Mouse (Mus musculus): ENCODE measurements around the gene Acox3. TPM values are rescaled to one million over a fixed set of nuclear protein-coding genes. Genes with fewer than 3 reads are reported as not detected.
A peak's percentile ranks its signal among the peaks of the same experiment; 100 is the strongest.

Acox3 gene
- polyA plus RNA-seq, 1 experiment from 2014 or later, result 15.0 TPM

GRCm38 (mm10) chr5:35557946-35558621 lies 24.8 kb upstream of the Acox3 start:
- no peaks in the 10 kb centered on the region for H3K4me1 ChIP-seq (replicated peaks; ENCODE audit: insufficient read depth, low read length)
- peaks cover 38% of the 10 kb centered on the region for H3K36me3 ChIP-seq (ENCODE audit: insufficient read depth, low read length)
- H3K9me3 ChIP-seq (replicated peaks; ENCODE audit: low read length), result no peaks in the 10 kb centered on the region
- no peak overlapping the region for H3K4me2 ChIP-seq (ENCODE audit: low read length)
- H3K27ac ChIP-seq, result no peak overlapping the region
- no peak overlapping the region for H3K9ac ChIP-seq (ENCODE audit: low read depth, low read length)
- TF ChIP-seq CTCF (IDR thresholded peaks at IDR 0.05; ENCODE audit: low read depth), result peak; percentile 65
- no peak overlapping the region for H3K4me3 ChIP-seq (replicated peaks; ENCODE audit: low read depth, low read length)
- DNase-seq (ENCODE audit: low spot score) (peak; percentile 35), ATAC-seq (replicated peaks; ENCODE audit: low FRiP score, low read depth) (no peak)
- whole genome bisulfite sequencing, result 71% methylated on average over 13 of the region's 13 CpGs
- no peaks in the 10 kb centered on the region for H3K27me3 ChIP-seq (ENCODE audit: insufficient read depth, low read length)

DNA sequence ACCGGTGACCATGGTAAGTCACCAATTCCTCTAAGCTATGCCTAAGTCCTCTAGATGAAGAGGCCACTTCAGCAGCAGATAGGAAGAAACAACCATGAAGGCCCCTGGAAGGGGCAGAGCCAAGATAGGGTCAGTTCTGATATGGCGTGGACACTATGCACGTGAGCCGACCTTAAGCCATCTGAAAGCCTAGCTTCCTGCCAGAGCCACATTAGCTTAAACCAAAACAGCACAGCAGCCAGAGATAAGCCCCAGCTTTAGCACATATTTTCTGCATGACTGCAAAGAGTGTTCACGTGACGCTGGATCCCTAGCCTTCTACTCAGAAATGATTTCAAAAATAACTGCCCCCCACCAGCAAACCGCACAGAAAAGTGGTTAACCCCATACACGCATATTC lies 23.4 kb upstream of the Acox3 start:
- ATAC-seq (replicated peaks; ENCODE audit: low FRiP score, low read depth), result no peak
- Histone ChIP-seq H3K36me3 (ENCODE audit: insufficient read depth, low read length) (peaks cover 48% of the 10 kb centered on the region), H3K4me1 (replicated peaks; ENCODE audit: insufficient read depth, low read length) (no peaks in the 10 kb centered on the region), H3K4me2 (ENCODE audit: low read length) (no peak overlapping the region), H3K4me3 (replicated peaks; ENCODE audit: low read depth, low read length) (no peak overlapping the region), H3K9ac (ENCODE audit: low read depth, low read length) (no peak overlapping the region), H3K9me3 (replicated peaks; ENCODE audit: low read length) (no peaks in the 10 kb centered on the region), H3K27ac (peak overlapping the region; percentile 16; the same call in 1 of the 2 replicates), H3K27me3 (ENCODE audit: insufficient read depth, low read length) (no peaks in the 10 kb centered on the region)
- DNase-seq (ENCODE audit: low spot score), result peak; percentile 8
- 80% methylated on average over 8 of the region's 8 CpGs for WGBS
- TF ChIP-seq CTCF (IDR thresholded peaks at IDR 0.05; ENCODE audit: low read depth), result no peak

- Histone ChIP-seq H3K9ac (ENCODE audit: low read depth, low read length) (no peak overlapping the region), H3K9me3 (replicated peaks; ENCODE audit: low read length) (no peaks in the 10 kb centered on the region), H3K27me3 (ENCODE audit: insufficient read depth, low read length) (no peaks in the 10 kb centered on the region), H3K36me3 (ENCODE audit: insufficient read depth, low read length) (peaks cover 56% of the 10 kb centered on the region), H3K4me3 (replicated peaks; ENCODE audit: low read depth, low read length) (no peak overlapping the region), H3K4me2 (ENCODE audit: low read length) (no peak overlapping the region), H3K27ac (no peak overlapping the region), H3K4me1 (replicated peaks; ENCODE audit: insufficient read depth, low read length) (no peaks in the 10 kb centered on the region)
- DNase-seq (ENCODE audit: low spot score) (no peak), ATAC-seq (replicated peaks; ENCODE audit: low FRiP score, low read depth) (no peak)
- TF ChIP-seq CTCF (IDR thresholded peaks at IDR 0.05; ENCODE audit: low read depth), result no peak
- WGBS, result 89% methylated on average over 2 of the region's 2 CpGs
These were observed 20.2 kb upstream of the Acox3 start for GRCm38 (mm10) chr5:35562616-35563015.

- 12% methylated on average over 1 of the region's 1 CpGs for WGBS
These were observed 19.4 kb upstream of the Acox3 start for GRCm38 (mm10) chr5:35563449-35563848.

DNA sequence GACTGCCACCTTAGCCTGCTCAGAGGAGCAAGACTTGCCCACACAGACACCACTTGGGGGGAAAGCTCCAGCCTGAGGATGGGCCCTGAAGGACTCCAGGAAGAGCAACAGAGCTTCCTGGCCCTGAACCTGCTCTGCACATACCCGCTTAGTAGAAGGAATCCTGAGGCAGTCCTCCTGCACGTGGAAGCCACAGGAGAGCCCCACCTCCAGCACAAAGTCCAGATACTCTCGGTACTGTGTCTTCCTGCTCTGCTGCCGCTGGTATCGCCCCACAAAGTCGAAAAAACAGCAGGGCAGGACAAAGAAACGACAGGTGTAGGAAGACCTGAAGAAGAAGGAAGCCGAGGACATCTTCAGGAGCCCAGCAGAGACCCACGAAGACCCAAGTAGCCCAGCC lies 17.6 kb upstream of the Acox3 start:
- DNase-seq (ENCODE audit: low spot score) (no peak), ATAC-seq (replicated peaks; ENCODE audit: low FRiP score, low read depth) (no peak)
- H3K4me1 ChIP-seq (replicated peaks; ENCODE audit: insufficient read depth, low read length), result no peaks in the 10 kb centered on the region
- H3K4me3 ChIP-seq (replicated peaks; ENCODE audit: low read depth, low read length), result no peak overlapping the region
- WGBS, result 86% methylated on average over 9 of the region's 9 CpGs
- no peak for TF ChIP-seq CTCF (IDR thresholded peaks at IDR 0.05; ENCODE audit: low read depth)
- H3K9me3 ChIP-seq (replicated peaks; ENCODE audit: low read length), result no peaks in the 10 kb centered on the region
- H3K27ac ChIP-seq, result no peak overlapping the region
- H3K4me2 ChIP-seq (ENCODE audit: low read length), result no peak overlapping the region
- H3K9ac ChIP-seq (ENCODE audit: low read depth, low read length), result no peak overlapping the region
- no peaks in the 10 kb centered on the region for H3K27me3 ChIP-seq (ENCODE audit: insufficient read depth, low read length)
- H3K36me3 ChIP-seq (ENCODE audit: insufficient read depth, low read length), result peaks cover 70% of the 10 kb centered on the region

More at GRCm38 (mm10) chr5:35563449-35563848, 19.4 kb upstream of the Acox3 start:
- DNase-seq (ENCODE audit: low spot score) (peak; percentile 72), ATAC-seq (replicated peaks; ENCODE audit: low FRiP score, low read depth) (no peak; the same call in 1 of the 2 replicates)
- Histone ChIP-seq H3K4me3 (replicated peaks; ENCODE audit: low read depth, low read length) (no peak overlapping the region), H3K36me3 (ENCODE audit: insufficient read depth, low read length) (peaks cover 59% of the 10 kb centered on the region), H3K27me3 (ENCODE audit: insufficient read depth, low read length) (no peaks in the 10 kb centered on the region), H3K27ac (no peak overlapping the region), H3K4me1 (replicated peaks; ENCODE audit: insufficient read depth, low read length) (no peaks in the 10 kb centered on the region), H3K4me2 (ENCODE audit: low read length) (no peak overlapping the region), H3K9ac (ENCODE audit: low read depth, low read length) (no peak overlapping the region), H3K9me3 (replicated peaks; ENCODE audit: low read length) (no peaks in the 10 kb centered on the region)
- peak; percentile 95 for TF ChIP-seq CTCF (IDR thresholded peaks at IDR 0.05; ENCODE audit: low read depth)

- no peak overlapping the region for H3K27ac ChIP-seq
- DNase-seq (ENCODE audit: low spot score), result no peak
- WGBS, result 84% methylated on average over 4 of the region's 4 CpGs
- H3K36me3 ChIP-seq (ENCODE audit: insufficient read depth, low read length), result peaks cover 70% of the 10 kb centered on the region
- H3K27me3 ChIP-seq (ENCODE audit: insufficient read depth, low read length), result no peaks in the 10 kb centered on the region
- no peak overlapping the region for H3K4me3 ChIP-seq (replicated peaks; ENCODE audit: low read depth, low read length)
- H3K4me1 ChIP-seq (replicated peaks; ENCODE audit: insufficient read depth, low read length), result no peaks in the 10 kb centered on the region
- H3K9me3 ChIP-seq (replicated peaks; ENCODE audit: low read length), result no peaks in the 10 kb centered on the region
- no peak overlapping the region for H3K4me2 ChIP-seq (ENCODE audit: low read length)
- H3K9ac ChIP-seq (ENCODE audit: low read depth, low read length), result no peak overlapping the region
- ATAC-seq (replicated peaks; ENCODE audit: low FRiP score, low read depth), result no peak
- TF ChIP-seq CTCF (IDR thresholded peaks at IDR 0.05; ENCODE audit: low read depth), result no peak
These were observed 16.2 kb upstream of the Acox3 start for GRCm38 (mm10) chr5:35566632-35567031.

DNA sequence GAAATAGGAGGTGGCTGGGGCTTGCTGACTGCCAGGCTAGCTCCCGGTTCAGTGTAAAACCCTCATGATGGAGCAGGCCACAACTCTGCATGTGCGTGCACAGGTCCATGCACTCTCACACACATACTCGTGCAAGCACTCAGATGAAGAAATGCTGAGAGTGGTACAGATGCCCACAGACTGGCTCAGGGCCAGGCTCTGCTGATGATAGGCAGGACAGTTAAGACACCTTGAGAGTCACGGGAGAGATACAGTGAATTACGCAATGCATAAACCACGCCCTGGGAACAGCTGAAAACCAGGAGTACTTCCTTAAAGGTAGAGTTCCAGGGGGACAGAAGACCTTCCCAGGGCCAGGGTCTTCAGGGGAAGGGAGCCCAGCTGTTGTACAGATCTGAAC lies 11.3 kb upstream of the Acox3 start:
- WGBS, result 89% methylated on average over 6 of the region's 6 CpGs
- Histone ChIP-seq H3K27me3 (ENCODE audit: insufficient read depth, low read length) (no peaks in the 10 kb centered on the region), H3K27ac (no peak overlapping the region), H3K36me3 (ENCODE audit: insufficient read depth, low read length) (peaks cover 45% of the 10 kb centered on the region), H3K4me3 (replicated peaks; ENCODE audit: low read depth, low read length) (no peak overlapping the region), H3K9me3 (replicated peaks; ENCODE audit: low read length) (no peaks in the 10 kb centered on the region), H3K4me2 (ENCODE audit: low read length) (no peak overlapping the region), H3K9ac (ENCODE audit: low read depth, low read length) (no peak overlapping the region), H3K4me1 (replicated peaks; ENCODE audit: insufficient read depth, low read length) (peaks cover 8% of the 10 kb centered on the region)
- ATAC-seq (replicated peaks; ENCODE audit: low FRiP score, low read depth) (no peak), DNase-seq (ENCODE audit: low spot score) (no peak)
- TF ChIP-seq CTCF (IDR thresholded peaks at IDR 0.05; ENCODE audit: low read depth), result no peak
